In genomic region chr1:154787418-154787817, GRCm38 (mm10) we compare ENCODE assay signal across 12 mouse cellular contexts.
DNase-seq lines count a peak whose midpoint lies in the region; ATAC-seq and TF ChIP-seq lines count a peak whose summit lies in the region.
"Had no signal": no experiment of that assay in that cellular context is flagged by ENCODE, and none has a peak within 500 bp of the region (broad histone marks: within the 10 kb centered on the region; RNA-seq: fewer than 3 reads in every experiment).

No protein-coding gene starts in this region.

- H3K4me1 ChIP-seq in lung, embryonic 14.5 days (ENCODE audit: insufficient read depth): no peaks in the 10 kb centered on the region
- peaks cover 3% of the 10 kb centered on the region; the same call in 1 of the 2 replicates for H3K4me1 ChIP-seq in lung, adult 2 months (ENCODE audit: control insufficient read depth, insufficient read depth, low read length)

- H3K27ac ChIP-seq in lung, embryonic 14.5 days (ENCODE audit: low read depth): no peak overlapping the region
- H3K27ac ChIP-seq: embryonic facial prominence, embryonic 12.5 days; forebrain, embryonic 15.5 days; heart, embryonic 10.5 days; hindbrain, embryonic 13.5 days had no signal

- intact Hi-C loops in left cerebral cortex, postnatal 36 days (cut with DNase I): loop anchor here (5.0 kb wide), 1 partner anchor 80 kb away; no protein-coding TSS in a partner anchor

- no peaks in the 10 kb centered on the region for H3K27me3 ChIP-seq in lung, embryonic 14.5 days (ENCODE audit: insufficient read depth, low read length)
- H3K27me3 ChIP-seq: forebrain, embryonic 15.5 days had no signal

- peak; percentile 35 for DNase-seq in CD4-positive, CD25-positive, alpha-beta regulatory T cell, adult 2 months (ENCODE audit: low read depth, low spot score)
- DNase-seq in lung, embryonic 14.5 days: peak; percentile 3
- DNase-seq in lung, adult 2 months: no peak
- peak; percentile 7 to 9 for DNase-seq in thymus, postnatal 36 days
- DNase-seq in thymus, postnatal 10 days (ENCODE audit: low spot score in 2 of 2): no peak
- DNase-seq in left cerebral cortex, postnatal 36 days (ENCODE audit: low spot score in 2 of 2): no peak
- DNase-seq: adrenal gland, adult 8-10 months had no signal

- H3K4me3 ChIP-seq in lung, embryonic 14.5 days (ENCODE audit: low read depth, low read length): no peak overlapping the region
- no peak overlapping the region for H3K4me3 ChIP-seq in lung, adult 2 months (replicated peaks; ENCODE audit: extremely low read depth, low read depth, low read length)
- H3K4me3 ChIP-seq: embryonic facial prominence, embryonic 12.5 days; forebrain, embryonic 15.5 days; heart, embryonic 10.5 days; hindbrain, embryonic 13.5 days had no signal

- no peak overlapping the region for H3K4me2 ChIP-seq in lung, embryonic 14.5 days
- H3K4me2 ChIP-seq: embryonic facial prominence, embryonic 12.5 days; forebrain, embryonic 15.5 days; hindbrain, embryonic 13.5 days had no signal

- H3K36me3 ChIP-seq in lung, embryonic 14.5 days (ENCODE audit: insufficient read depth): no peaks in the 10 kb centered on the region
- H3K36me3 ChIP-seq: embryonic facial prominence, embryonic 12.5 days; forebrain, embryonic 15.5 days; heart, embryonic 10.5 days; hindbrain, embryonic 13.5 days had no signal

- no peak for TF ChIP-seq POLR2A in lung, adult 2 months (IDR thresholded peaks at IDR 0.05; ENCODE audit: borderline replicate concordance, extremely low read depth, low read depth, low read length)

- no peak overlapping the region for H3K9ac ChIP-seq in lung, embryonic 14.5 days
- H3K9ac ChIP-seq: embryonic facial prominence, embryonic 12.5 days; forebrain, embryonic 15.5 days; hindbrain, embryonic 13.5 days had no signal

- no peak for ATAC-seq in CD4-positive, CD25-positive, alpha-beta regulatory T cell, adult 4 months
- ATAC-seq in lung, embryonic 14.5 days (ENCODE audit: insufficient read depth): no peak

- 38% methylated on average over 5 of the region's 5 CpGs for WGBS in lung, embryonic 14.5 days
- WGBS in lung, adult 2 months: 44% methylated on average over 5 of the region's 5 CpGs

- H3K9me3 ChIP-seq in lung, embryonic 14.5 days (ENCODE audit: low read depth, low read length): no peaks in the 10 kb centered on the region
- H3K9me3 ChIP-seq: embryonic facial prominence, embryonic 12.5 days; forebrain, embryonic 15.5 days; heart, embryonic 10.5 days; hindbrain, embryonic 13.5 days had no signal

- TF ChIP-seq CTCF in lung, embryonic 14.5 days (IDR thresholded peaks at IDR 0.05; ENCODE audit: low read depth): no peak
- no peak for TF ChIP-seq CTCF in lung, adult 2 months (IDR thresholded peaks at IDR 0.05; ENCODE audit: insufficient read depth, low read length)

Comparison
In these comparisons a context has a peak if more than half of its experiments do, and no peak if none do; other contexts are left out.
1. DNase-seq: peak in CD4-positive, CD25-positive, alpha-beta regulatory T cell, adult 2 months (single experiment), lung, embryonic 14.5 days (single experiment) and thymus, postnatal 36 days (2 of 2); none in lung, adult 2 months (single experiment), thymus, postnatal 10 days (0 of 2) and left cerebral cortex, postnatal 36 days (0 of 2).